Mouse (Mus musculus): ENCODE results near the gene Mustn1.

DNA sequence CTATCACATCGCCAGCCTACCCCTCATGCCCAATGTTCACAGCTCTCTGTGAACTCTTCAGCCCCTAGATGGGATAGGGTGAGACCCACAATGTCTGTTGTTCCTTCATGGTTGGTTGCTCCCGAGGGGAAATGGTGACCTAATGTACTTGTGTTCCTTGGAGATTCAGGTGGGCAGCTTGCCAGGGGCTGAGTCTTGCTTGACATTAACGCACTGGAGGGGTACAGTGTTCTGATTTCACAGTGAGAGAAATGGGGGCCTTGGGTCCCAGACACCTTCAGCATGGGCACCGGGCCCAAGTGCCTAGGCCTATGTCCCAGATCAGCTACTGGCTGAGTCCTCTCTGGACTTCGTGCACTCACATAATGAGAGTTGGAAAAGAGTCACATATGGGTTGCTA lies 34.4 kb downstream of the Mustn1 start:
- no peak for TF ChIP-seq CTCF (IDR thresholded peaks at IDR 0.05 in 2 of 3, conservative IDR thresholded peaks at IDR 0.05 in 1 of 3; ENCODE audit: control insufficient read depth in 1 of 3, insufficient read depth in 1 of 3, low read depth in 2 of 3, low read length in 3 of 3, poor library complexity in 1 of 3, severe bottlenecking in 1 of 3)
- no peak for TF ChIP-seq NRF1 (IDR thresholded peaks at IDR 0.05; ENCODE audit: insufficient read depth, low read depth, low read length, poor library complexity, severe bottlenecking)

All from MEL (cell line).